Mouse (Mus musculus) cerebellum, adult 2 months (tissue): ENCODE measurements around the gene Cd63.

Experiments used
- CTCF ChIP-seq: fragments of 200-500 bp; IDR thresholded peaks from 2 replicates; pipeline ENCODE4 v1.5.1; 2011; ENCODE audit warnings: low read depth, mild to moderate bottlenecking, control low read depth, low read length, moderate library complexity, borderline replicate concordance; ENCODE audit not compliant: insufficient read depth
- POLR2A ChIP-seq: fragments of 200-500 bp; IDR thresholded peaks from 2 replicates; pipeline ENCODE4 v1.6.1; 2011; ENCODE audit warnings: low read length, control low read depth, borderline replicate concordance; ENCODE audit not compliant: insufficient read depth

- TF ChIP-seq CTCF: no peak
- TF ChIP-seq POLR2A: no peak
Measured at GRCm38 (mm10) chr10:128904812-128905211, 4.0 kb downstream of the Cd63 start.
